Mouse (Mus musculus): ENCODE data around the gene Slc37a1.
A peak's percentile ranks its signal among the peaks of the same experiment; 100 is the strongest.
"Not testable (repeated sequence)": the region's sequence is repeated elsewhere in the genome, so short reads cannot be mapped to it uniquely, and the experiment has no call there.

Slc37a1 gene

GRCm38 (mm10) chr17:31349388-31349787 is 62.8 kb downstream of the Slc37a1 start:
- DNase-seq (ENCODE audit: low spot score) = no peak

GRCm38 (mm10) chr17:31351984-31352383 is 65.4 kb downstream of the Slc37a1 start:
- no peak for DNase-seq (ENCODE audit: low spot score)

GRCm38 (mm10) chr17:31353255-31353654 is 66.7 kb downstream of the Slc37a1 start:
- no peak for DNase-seq (ENCODE audit: low spot score)

GRCm38 (mm10) chr17:31354684-31355083 is 68.1 kb downstream of the Slc37a1 start:
- DNase-seq (ENCODE audit: low spot score) = not testable (repeated sequence)

GRCm38 (mm10) chr17:31355792-31356502 is 69.4 kb downstream of the Slc37a1 start:
- DNase-seq (ENCODE audit: low spot score) = no peak

- no peak for DNase-seq (ENCODE audit: low spot score)
Measured at GRCm38 (mm10) chr17:31360582-31360981, 74.0 kb downstream of the Slc37a1 start.

- no peak for DNase-seq (ENCODE audit: low spot score)
Measured at GRCm38 (mm10) chr17:31365586-31366166, 79.1 kb downstream of the Slc37a1 start.

GRCm38 (mm10) chr17:31370221-31370620 is 83.6 kb downstream of the Slc37a1 start:
- no peak for DNase-seq (ENCODE audit: low spot score)

GRCm38 (mm10) chr17:31370931-31371330 is 84.3 kb downstream of the Slc37a1 start:
- DNase-seq (ENCODE audit: low spot score) = no peak

GRCm38 (mm10) chr17:31377961-31378360 is 91.4 kb downstream of the Slc37a1 start:
- DNase-seq (ENCODE audit: low spot score) = peak; percentile 63

GRCm38 (mm10) chr17:31378361-31378761 is 91.8 kb downstream of the Slc37a1 start:
- no peak for DNase-seq (ENCODE audit: low spot score)

GRCm38 (mm10) chr17:31379086-31379485 is 92.5 kb downstream of the Slc37a1 start:
- DNase-seq (ENCODE audit: low spot score) = no peak

- no peak for DNase-seq (ENCODE audit: low spot score)
Measured at GRCm38 (mm10) chr17:31379863-31380262, 93.3 kb downstream of the Slc37a1 start.

- no peak for DNase-seq (ENCODE audit: low spot score)
Measured at GRCm38 (mm10) chr17:31383320-31383719, 96.7 kb downstream of the Slc37a1 start.

- no peak for DNase-seq (ENCODE audit: low spot score)
Measured at GRCm38 (mm10) chr17:31384968-31385627, 98.5 kb downstream of the Slc37a1 start.

GRCm38 (mm10) chr17:31385671-31386665 is 99.4 kb downstream of the Slc37a1 start, which contains the start of gene Pde9a:
TSS of gene Pde9a (plus strand) at chr17:31386210.
- DNase-seq (ENCODE audit: low spot score) = no peak

- DNase-seq (ENCODE audit: low spot score) = no peak
Measured at GRCm38 (mm10) chr17:31386766-31387275, 100.2 kb downstream of the Slc37a1 start.

- DNase-seq (ENCODE audit: low spot score) = no peak
Measured at GRCm38 (mm10) chr17:31389432-31390050, 102.9 kb downstream of the Slc37a1 start.

GRCm38 (mm10) chr17:31391462-31391861 is 104.9 kb downstream of the Slc37a1 start:
- DNase-seq (ENCODE audit: low spot score) = no peak

- DNase-seq (ENCODE audit: low spot score) = no peak
Measured at GRCm38 (mm10) chr17:31392041-31392440, 105.4 kb downstream of the Slc37a1 start.

GRCm38 (mm10) chr17:31393811-31394210 is 107.2 kb downstream of the Slc37a1 start:
- no peak for DNase-seq (ENCODE audit: low spot score)

Measured in layer of hippocampus, adult 9-10 months (tissue).